ENCODE assay signal across 13 mouse cellular contexts in genomic region chr7:143158690-143159425, GRCm38 (mm10). TPM values are rescaled to one million over a fixed set of nuclear protein-coding genes. Genes with fewer than 3 reads are reported as not detected.
DNase-seq lines count a peak whose midpoint lies in the region; ATAC-seq and TF ChIP-seq lines count a peak whose summit lies in the region.
"Had no signal": no experiment of that assay in that cellular context is flagged by ENCODE, and none has a peak within 500 bp of the region (broad histone marks: within the 10 kb centered on the region; RNA-seq: fewer than 3 reads in every experiment).

No protein-coding gene starts in this region.

- peaks cover 48% of the 10 kb centered on the region for H3K27me3 ChIP-seq in forebrain, embryonic 12.5 days
- H3K27me3 ChIP-seq in forebrain, embryonic 16.5 days (replicated peaks; ENCODE audit: control insufficient read depth, insufficient read depth, low read length), result 0 out of 2 replicates have a peak, but pooled peaks cover 2% of the 10 kb centered on the region
- H3K27me3 ChIP-seq in kidney, embryonic 16.5 days (ENCODE audit: insufficient read depth, low read length), result no peaks in the 10 kb centered on the region
- no peaks in the 10 kb centered on the region for H3K27me3 ChIP-seq in kidney, embryonic 15.5 days
- H3K27me3 ChIP-seq in limb, embryonic 10.5 days (ENCODE audit: low read depth, poor library complexity, severe bottlenecking), result peaks cover 4% of the 10 kb centered on the region
- H3K27me3 ChIP-seq: intestine, embryonic 15.5 days had no signal

- no peak overlapping the region for H3K4me3 ChIP-seq in forebrain, embryonic 12.5 days (replicated peaks)
- H3K4me3 ChIP-seq in forebrain, embryonic 16.5 days (replicated peaks; ENCODE audit: low read length), result no peak overlapping the region
- H3K4me3 ChIP-seq in kidney, embryonic 16.5 days (ENCODE audit: low read length), result no peak overlapping the region
- no peak overlapping the region for H3K4me3 ChIP-seq in kidney, embryonic 15.5 days (replicated peaks)
- H3K4me3 ChIP-seq in ES-E14 (ENCODE audit: insufficient read depth in 1 of 2, low read depth in 1 of 2, low read length in 2 of 2, poor library complexity in 1 of 2, severe bottlenecking in 1 of 2), result no peak overlapping the region
- no peak overlapping the region for H3K4me3 ChIP-seq in limb, embryonic 10.5 days
- H3K4me3 ChIP-seq: intestine, embryonic 15.5 days had no signal

- peaks cover 33% of the 10 kb centered on the region for H3K4me1 ChIP-seq in forebrain, embryonic 12.5 days
- H3K4me1 ChIP-seq in forebrain, embryonic 16.5 days (replicated peaks; ENCODE audit: control insufficient read depth, insufficient read depth, low read length), result peaks cover 9% of the 10 kb centered on the region
- peaks cover 31% of the 10 kb centered on the region for H3K4me1 ChIP-seq in kidney, embryonic 16.5 days (ENCODE audit: insufficient read depth, low read length)
- H3K4me1 ChIP-seq in kidney, embryonic 15.5 days, result peaks cover 38% of the 10 kb centered on the region
- peaks cover 1 to 9% of the 10 kb centered on the region in 2 experiments; a peak in 2 of 4 replicates for H3K4me1 ChIP-seq in ES-E14 (ENCODE audit: control insufficient read depth in 2 of 2, insufficient read depth in 2 of 2, low read length in 2 of 2, poor library complexity in 1 of 2)
- H3K4me1 ChIP-seq in limb, embryonic 10.5 days, result peaks cover 53% of the 10 kb centered on the region

- WGBS in forebrain, embryonic 12.5 days, result 76% methylated on average over 14 of the region's 14 CpGs
- WGBS in forebrain, embryonic 16.5 days, result 67% methylated on average over 13 of the region's 14 CpGs
- 58% methylated on average over 14 of the region's 14 CpGs for WGBS in kidney, embryonic 16.5 days
- WGBS in kidney, embryonic 15.5 days, result 67% methylated on average over 14 of the region's 14 CpGs
- 86% methylated on average over 14 of the region's 14 CpGs for WGBS in limb, embryonic 10.5 days

- no peak overlapping the region for H3K27ac ChIP-seq in forebrain, embryonic 12.5 days
- H3K27ac ChIP-seq in forebrain, embryonic 16.5 days (ENCODE audit: low read length), result no peak overlapping the region
- H3K27ac ChIP-seq in kidney, embryonic 16.5 days (ENCODE audit: low read length), result no peak overlapping the region
- H3K27ac ChIP-seq in kidney, embryonic 15.5 days, result no peak overlapping the region
- no peak overlapping the region for H3K27ac ChIP-seq in ES-E14 (ENCODE audit: insufficient read depth, low read depth, low read length, poor library complexity, severe bottlenecking)
- H3K27ac ChIP-seq in limb, embryonic 10.5 days, result peak overlapping the region; percentile 73
- H3K27ac ChIP-seq: intestine, embryonic 15.5 days had no signal

- in situ Hi-C loops in ES-E14 (cut with MboI; ENCODE audit: low sequenced_read_pairs in 2 of 2, unreplicated experiment in 2 of 2), result loop anchor here in 1 of 2 experiments (5.0 kb wide), 1 partner anchor 308 kb away; no protein-coding TSS in a partner anchor

- H3K36me3 ChIP-seq in forebrain, embryonic 12.5 days (replicated peaks), result no peaks in the 10 kb centered on the region
- no peaks in the 10 kb centered on the region for H3K36me3 ChIP-seq in forebrain, embryonic 16.5 days (ENCODE audit: control insufficient read depth, insufficient read depth)
- H3K36me3 ChIP-seq in kidney, embryonic 16.5 days (ENCODE audit: insufficient read depth, low read length), result no peaks in the 10 kb centered on the region
- H3K36me3 ChIP-seq in kidney, embryonic 15.5 days, result no peaks in the 10 kb centered on the region
- no peaks in the 10 kb centered on the region for H3K36me3 ChIP-seq in ES-E14 (ENCODE audit: control insufficient read depth, insufficient read depth, low read length, poor library complexity, severe bottlenecking)
- no peaks in the 10 kb centered on the region for H3K36me3 ChIP-seq in limb, embryonic 10.5 days
- H3K36me3 ChIP-seq: intestine, embryonic 15.5 days had no signal

- H3K4me2 ChIP-seq in forebrain, embryonic 12.5 days, result no peak overlapping the region
- no peak overlapping the region for H3K4me2 ChIP-seq in forebrain, embryonic 16.5 days (ENCODE audit: low read length)
- no peak overlapping the region for H3K4me2 ChIP-seq in kidney, embryonic 16.5 days (replicated peaks; ENCODE audit: low read depth, low read length)
- H3K4me2 ChIP-seq in kidney, embryonic 15.5 days, result no peak overlapping the region
- H3K4me2 ChIP-seq: intestine, embryonic 15.5 days had no signal

- H3K9me3 ChIP-seq in forebrain, embryonic 12.5 days, result no peaks in the 10 kb centered on the region
- H3K9me3 ChIP-seq in forebrain, embryonic 16.5 days (ENCODE audit: control insufficient read depth, low read length), result no peaks in the 10 kb centered on the region
- no peaks in the 10 kb centered on the region for H3K9me3 ChIP-seq in kidney, embryonic 16.5 days (ENCODE audit: low read length)
- no peaks in the 10 kb centered on the region for H3K9me3 ChIP-seq in kidney, embryonic 15.5 days (replicated peaks)
- H3K9me3 ChIP-seq in ES-E14 (ENCODE audit: control insufficient read depth, insufficient read depth, low read depth, low read length), result no peaks in the 10 kb centered on the region
- no peaks in the 10 kb centered on the region for H3K9me3 ChIP-seq in limb, embryonic 10.5 days (replicated peaks)
- H3K9me3 ChIP-seq: intestine, embryonic 15.5 days had no signal

- no peak overlapping the region for H3K9ac ChIP-seq in forebrain, embryonic 12.5 days
- H3K9ac ChIP-seq in forebrain, embryonic 16.5 days (replicated peaks; ENCODE audit: low read depth, low read length), result no peak overlapping the region
- H3K9ac ChIP-seq in kidney, embryonic 16.5 days (replicated peaks; ENCODE audit: low read length), result no peak overlapping the region
- H3K9ac ChIP-seq in kidney, embryonic 15.5 days, result no peak overlapping the region
- H3K9ac ChIP-seq in ES-E14 (ENCODE audit: insufficient read depth, low read depth, low read length, poor library complexity, severe bottlenecking), result no peak overlapping the region
- H3K9ac ChIP-seq: intestine, embryonic 15.5 days had no signal

- DNase-seq in ES-E14 (ENCODE audit: low read depth, low spot score), result no peak
- no peak for DNase-seq in limb, embryonic 10.5 days (ENCODE audit: low spot score)
- no peak for DNase-seq in cerebellum, adult 18-20 months
- no peak for DNase-seq in kidney, adult 8-10 months
- DNase-seq: adrenal gland, adult 8-10 months; cerebellum, postnatal 14 days; thymus, postnatal 36 days had no signal

- peak; percentile 60; the same call in 1 of the 2 replicates for ATAC-seq in forebrain, embryonic 12.5 days (ENCODE audit: low FRiP score)
- no peak for ATAC-seq in forebrain, embryonic 16.5 days
- ATAC-seq in kidney, embryonic 16.5 days (ENCODE audit: low FRiP score, low TSS enrichment), result 0 out of 2 replicates have a peak, but pooled peaks have one; percentile 5
- ATAC-seq in kidney, embryonic 15.5 days (replicated peaks; ENCODE audit: low FRiP score), result no peak
- ATAC-seq: intestine, embryonic 15.5 days; lung, postnatal 0 days had no signal

TF ChIP-seq in ES-E14, 5 proteins besides CTCF, POLR2A, EP300 and RAD21:
- TF ChIP-seq ZC3H11A (IDR thresholded peaks at IDR 0.05; ENCODE audit: borderline replicate concordance, low read depth, low read length) (no peak), HCFC1 (IDR thresholded peaks at IDR 0.05; ENCODE audit: borderline replicate concordance, insufficient read depth, low read length) (no peak), MAFK (IDR thresholded peaks at IDR 0.05; ENCODE audit: insufficient read depth, low read depth, low read length) (peak; percentile 89)
TF ChIP-seq in ES-E14: peak in this region for 1.

RNA-seq across cellular contexts. Expression of gene Kcnq1, which starts 52.7 kb away (rescaled TPM):
- 0.87 and 0.94 TPM in 2 replicates for polyA plus RNA-seq in forebrain, embryonic 12.5 days (2016; fragmentation: Nextera tagmentation; extraction: Ambion mirVana)
- 1.0 and 1.1 TPM in 2 replicates for polyA plus RNA-seq in forebrain, embryonic 16.5 days (2015; fragmentation: Nextera tagmentation; extraction: Ambion mirVana)
- 9.2 and 9.8 TPM in 2 replicates for polyA plus RNA-seq in kidney, embryonic 16.5 days (2015; fragmentation: Nextera tagmentation; extraction: Ambion mirVana)
- polyA plus RNA-seq in kidney, embryonic 15.5 days (2015; fragmentation: Nextera tagmentation; extraction: Ambion mirVana), result 5.8 and 6.5 TPM in 2 replicates
- total RNA-seq in ES-E14 (2012; rRNA removed), result 0.22 and 0.42 TPM in 2 replicates
- 0.94 and 1.0 TPM in 2 replicates for polyA plus RNA-seq in limb, embryonic 10.5 days (2016; fragmentation: Nextera tagmentation; extraction: Ambion mirVana)

Comparison
In these comparisons a context has a peak if more than half of its experiments do, and no peak if none do; other contexts are left out.
1. ATAC-seq: peak in forebrain, embryonic 12.5 days (single experiment) and kidney, embryonic 16.5 days (single experiment); none in forebrain, embryonic 16.5 days (single experiment) and kidney, embryonic 15.5 days (single experiment).